Mouse (Mus musculus): ENCODE measurements around the gene Samd10.

DNA sequence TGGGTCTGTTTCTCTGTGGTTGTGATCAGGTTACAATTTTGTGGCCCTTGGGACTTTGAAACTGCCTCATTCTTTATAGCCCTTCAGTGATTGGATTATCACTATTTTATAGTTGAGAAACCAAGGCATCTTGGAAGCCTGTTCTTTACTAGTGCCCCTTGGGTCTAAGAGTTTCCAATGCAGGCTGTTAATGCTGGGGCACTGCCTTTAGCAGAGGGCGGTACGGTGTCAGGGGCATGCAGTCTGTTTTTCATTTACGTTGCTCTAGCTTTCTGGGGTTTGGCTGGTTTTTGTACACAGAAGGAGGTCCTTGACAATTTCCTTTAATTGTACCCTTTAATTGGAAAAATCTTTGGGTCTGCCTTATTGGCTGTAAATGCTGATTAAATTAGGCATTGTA, 46.7 kb upstream of the Samd10 start:
- TF ChIP-seq CTCF (conservative IDR thresholded peaks at IDR 0.05; ENCODE audit: insufficient read depth, insufficient read length, low read depth, low read length) (no peak), POLR2A (IDR thresholded peaks at IDR 0.05; ENCODE audit: low read depth, low read length) (no peak)
